Mouse (Mus musculus) T-helper 2 cell (primary cell): ENCODE measurements around the gene Fam160a1.

Experiments
- in situ Hi-C: fragments of 300-600 bp; cut with MboI, MseI; formaldehyde crosslinking; loops from one replicate; pipeline ENCODE4 v1.15.1; 2025; ENCODE audit warnings: high pct_unique_total_duplicates

Fam160a1 gene

GRCm38 (mm10) chr3:85681136-85681535, 136.0 kb downstream of the Fam160a1 start:
- in situ Hi-C loops = no loop called here

- in situ Hi-C loops = no loop called here
Measured at GRCm38 (mm10) chr3:85679960-85680359, 137.1 kb downstream of the Fam160a1 start.

- in situ Hi-C loops = no loop called here
Measured at GRCm38 (mm10) chr3:85679312-85679933, 137.7 kb downstream of the Fam160a1 start.

GRCm38 (mm10) chr3:85677952-85678351, 139.1 kb downstream of the Fam160a1 start:
- in situ Hi-C loops = no loop called here

- in situ Hi-C loops = no loop called here
Measured at GRCm38 (mm10) chr3:85677133-85677532, 140.0 kb downstream of the Fam160a1 start.

- in situ Hi-C loops = loop anchor here (5.0 to 10.0 kb wide), 2 partner anchors 108 to 1145 kb away; no protein-coding TSS in a partner anchor
Measured at GRCm38 (mm10) chr3:85669844-85670243, 147.2 kb downstream of the Fam160a1 start.

- in situ Hi-C loops = loop anchor here (5.0 to 10.0 kb wide), 2 partner anchors 105 to 1143 kb away; no protein-coding TSS in a partner anchor
Measured at GRCm38 (mm10) chr3:85667683-85668082, 149.4 kb downstream of the Fam160a1 start.

GRCm38 (mm10) chr3:85666736-85667135, 150.4 kb downstream of the Fam160a1 start:
- in situ Hi-C loops = loop anchor here (5.0 to 10.0 kb wide), 2 partner anchors 104 to 1142 kb away; no protein-coding TSS in a partner anchor

GRCm38 (mm10) chr3:85666166-85666565, 150.9 kb downstream of the Fam160a1 start:
- in situ Hi-C loops = loop anchor here (5.0 to 10.0 kb wide), 2 partner anchors 104 to 1141 kb away; no protein-coding TSS in a partner anchor

- in situ Hi-C loops = loop anchor here (5.0 to 10.0 kb wide), 2 partner anchors 102 to 1140 kb away; no protein-coding TSS in a partner anchor
Measured at GRCm38 (mm10) chr3:85664591-85665171, 152.4 kb downstream of the Fam160a1 start.

- in situ Hi-C loops = loop anchor here (10.0 kb wide), 1 partner anchor 1139 kb away; no protein-coding TSS in a partner anchor
Measured at GRCm38 (mm10) chr3:85663826-85664225, 153.3 kb downstream of the Fam160a1 start.

GRCm38 (mm10) chr3:85661926-85662813, 154.9 kb downstream of the Fam160a1 start:
- in situ Hi-C loops = loop anchor here (10.0 kb wide), 1 partner anchor 1137 kb away; no protein-coding TSS in a partner anchor

GRCm38 (mm10) chr3:85659681-85660080, 157.4 kb downstream of the Fam160a1 start:
- in situ Hi-C loops = loop anchor here (10.0 kb wide), 1 partner anchor 1135 kb away; no protein-coding TSS in a partner anchor

- in situ Hi-C loops = no loop called here
Measured at GRCm38 (mm10) chr3:85655538-85655937, 161.6 kb downstream of the Fam160a1 start.

GRCm38 (mm10) chr3:85652727-85653665, 164.1 kb downstream of the Fam160a1 start:
- in situ Hi-C loops = no loop called here

- in situ Hi-C loops = no loop called here
Measured at GRCm38 (mm10) chr3:85649176-85649575, 167.9 kb downstream of the Fam160a1 start.

- in situ Hi-C loops = no loop called here
Measured at GRCm38 (mm10) chr3:85645517-85646004, 171.5 kb downstream of the Fam160a1 start.

- in situ Hi-C loops = no loop called here
Measured at GRCm38 (mm10) chr3:85644814-85645213, 172.3 kb downstream of the Fam160a1 start.

- in situ Hi-C loops = no loop called here
Measured at GRCm38 (mm10) chr3:85641751-85642150, 175.3 kb downstream of the Fam160a1 start.

- in situ Hi-C loops = no loop called here
Measured at GRCm38 (mm10) chr3:85636716-85637447, 180.2 kb downstream of the Fam160a1 start.
